Mouse (Mus musculus) hindbrain, postnatal 0 days (tissue): ENCODE results near the gene Rapgef3. TPM values are rescaled to one million over a fixed set of nuclear protein-coding genes. Genes with fewer than 3 reads are reported as not detected.

ENCODE experiments used
- ATAC-seq: fragments of 200-750 bp; cut with Nextera tagmentation; 2 replicates; pipeline ENCODE4 v1.8.0; 2017; ENCODE audit warnings: mild to moderate bottlenecking, moderate TSS enrichment, moderate library complexity
- DNase-seq: peaks from one replicate; pipeline ENCODE4 v3.0.0-alpha.2; 2015; ENCODE audit warnings: low spot score
- H3K27ac ChIP-seq: fragments of 300-500 bp; sonication (generic); 2 replicates; pipeline ENCODE4 v1.5.1; 2014; ENCODE audit warnings: mild to moderate bottlenecking
- H3K27me3 ChIP-seq: fragments of 300-500 bp; sonication (generic); 2 replicates; pipeline ENCODE4 v1.6.1; 2014; ENCODE audit warnings: low read length, mixed read lengths; ENCODE audit not compliant: insufficient read depth
- H3K36me3 ChIP-seq: fragments of 300-500 bp; sonication (generic); 2 replicates; pipeline ENCODE4 v1.6.1; 2014; ENCODE audit warnings: low read length, mixed read lengths; ENCODE audit not compliant: insufficient read depth
- H3K4me1 ChIP-seq: fragments of 300-500 bp; sonication (generic); 2 replicates; pipeline ENCODE4 v1.6.1; 2014; ENCODE audit warnings: antibody characterized with exemption, low read length, mixed read lengths; ENCODE audit not compliant: insufficient read depth
- H3K4me2 ChIP-seq: fragments of 300-500 bp; sonication (generic); 2 replicates; pipeline ENCODE4 v1.6.1; 2014; ENCODE audit warnings: low read depth, mild to moderate bottlenecking, low read length, moderate library complexity, mixed read lengths
- H3K4me3 ChIP-seq: fragments of 300-500 bp; sonication (generic); 2 replicates; pipeline ENCODE4 v1.5.1; 2014; ENCODE audit warnings: low read length
- H3K9ac ChIP-seq: fragments of 300-500 bp; sonication (generic); replicated peaks from 2 replicates; pipeline ENCODE4 v1.6.1; 2014; ENCODE audit warnings: mild to moderate bottlenecking, low read length, moderate library complexity, mixed read lengths
- H3K9me3 ChIP-seq: fragments of 300-500 bp; sonication (generic); 2 replicates; pipeline ENCODE4 v1.6.1; 2016; ENCODE audit warnings: low read length, mixed read lengths
- CTCF ChIP-seq: IDR thresholded peaks from 2 replicates; pipeline ENCODE4 v1.5.1; 2016; ENCODE audit warnings: antibody characterized with exemption, control low read depth, low read depth
- WGBS: fragments of 180-500 bp; shearing (Covaris S2); extraction: QIAGEN DNeasy Blood & Tissue Kit; methylation state at CpG from one replicate; pipeline ENCODE4 v1.1.7; 2014; 5-methylcytosine and 5-hydroxymethylcytosine counted together
- polyA plus RNA-seq: library from polyadenylated mRNA; unstranded; fragments of >200 nt; fragmentation: Nextera tagmentation; extraction: Ambion mirVana; gene quantifications from 2 replicates; pipeline ENCODE4 v1.2.1, GENCODE M21; 2015
- total RNA-seq: library from RNA; depleted of rRNA; stranded (reverse); fragments of >200 nt; gene quantifications from 2 replicates; pipeline ENCODE4 v1.2.3, GENCODE M21; 2014

The Rapgef3 gene
- total and polyA plus RNA-seq, 2 experiments from 2014 or later = 10.3 to 41.9 TPM

GRCm38 (mm10) chr15:97787799-97788667 is 20.3 kb upstream of the Rapgef3 start:
- Histone ChIP-seq H3K9ac (no peak overlapping the region), H3K27me3 (no peaks in the 10 kb centered on the region), H3K27ac (peak overlapping the region; percentile 17; the same call in 1 of the 2 replicates), H3K36me3 (peaks cover 6% of the 10 kb centered on the region; the same call in 1 of the 2 replicates), H3K4me3 (no peak overlapping the region), H3K4me1 (peaks cover 10% of the 10 kb centered on the region), H3K4me2 (no peak overlapping the region), H3K9me3 (no peaks in the 10 kb centered on the region)
- TF ChIP-seq CTCF = no peak
- DNase-seq (no peak), ATAC-seq (no peak)
- 60% methylated on average over 19 of the region's 19 CpGs for WGBS

DNA sequence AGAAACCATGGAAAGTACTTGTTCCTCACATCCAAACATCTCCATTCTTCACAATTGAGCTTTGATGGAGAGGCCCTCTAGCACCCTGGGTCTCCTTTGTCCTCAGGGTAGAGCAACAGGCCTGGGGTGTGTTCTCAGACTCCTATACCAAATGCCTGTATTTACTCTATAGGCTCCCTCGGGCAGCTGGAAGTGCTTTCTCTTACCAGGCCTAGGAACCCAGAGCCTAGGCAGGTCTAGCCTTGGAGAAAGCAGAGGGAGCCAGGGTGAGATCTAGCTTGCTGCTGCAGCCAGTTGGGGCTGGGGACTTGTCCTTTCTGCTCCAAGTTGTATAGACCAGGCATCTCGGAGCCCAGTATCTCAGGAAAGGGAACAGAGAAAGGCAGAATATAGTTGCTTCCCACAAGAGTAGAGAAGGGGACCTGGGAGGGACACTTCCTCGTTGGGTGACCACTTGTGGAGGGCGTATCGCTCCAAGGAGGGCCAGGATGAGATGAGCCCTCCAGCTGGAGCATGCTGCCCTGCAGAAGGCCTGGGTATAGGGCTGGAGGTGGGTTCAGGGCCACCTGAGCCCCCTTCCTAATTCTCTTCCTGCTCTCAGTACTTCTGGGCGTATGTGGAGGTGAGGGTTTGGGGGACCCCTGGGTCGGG is 19.5 kb upstream of the Rapgef3 start:
- Histone ChIP-seq H3K27me3 (no peaks in the 10 kb centered on the region), H3K4me2 (no peak overlapping the region), H3K27ac (0 out of 2 replicates have a peak overlapping the region, but pooled peaks have one; percentile 1), H3K4me1 (peaks cover 10% of the 10 kb centered on the region), H3K36me3 (peaks cover 6% of the 10 kb centered on the region; the same call in 1 of the 2 replicates), H3K9ac (no peak overlapping the region), H3K4me3 (no peak overlapping the region), H3K9me3 (no peaks in the 10 kb centered on the region)
- TF ChIP-seq CTCF = no peak
- 76% methylated on average over 7 of the region's 7 CpGs for WGBS
- DNase-seq (no peak), ATAC-seq (no peak)

DNA sequence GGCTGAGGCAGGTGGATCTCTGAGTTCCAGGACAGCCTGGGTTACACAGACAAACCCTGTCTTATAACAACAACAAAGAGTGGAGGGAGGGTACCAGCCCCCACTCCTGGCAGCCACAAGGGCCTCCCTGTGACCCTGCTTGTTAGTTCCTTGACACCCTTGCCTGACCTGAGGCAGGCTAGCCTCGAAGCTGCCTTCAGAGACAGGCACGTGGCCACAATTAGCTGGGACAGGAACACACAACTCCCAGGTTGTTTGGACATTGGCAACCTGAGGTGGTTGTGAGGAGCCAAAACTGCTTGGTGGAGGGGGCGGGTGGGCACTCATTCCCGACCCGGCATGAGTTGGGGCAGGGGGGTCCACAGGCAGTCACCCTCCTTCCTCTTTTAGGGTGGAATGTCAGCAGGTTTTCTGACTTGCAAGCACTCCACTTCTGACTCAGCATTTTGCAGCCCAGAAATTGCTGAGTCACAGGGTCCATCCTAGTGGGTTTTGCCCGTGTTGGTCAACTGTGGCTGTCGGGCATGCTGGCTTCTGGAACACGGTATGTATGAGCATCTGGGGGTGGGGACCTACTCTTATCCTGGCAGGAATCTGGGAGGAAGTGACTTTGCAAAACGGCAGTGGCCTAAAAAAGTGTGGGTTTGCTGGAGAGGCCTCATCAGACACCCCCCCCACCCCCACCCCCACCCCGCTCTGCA is 18.8 kb upstream of the Rapgef3 start:
- ATAC-seq (no peak), DNase-seq (peak; percentile 28)
- Histone ChIP-seq H3K4me3 (no peak overlapping the region), H3K9me3 (no peaks in the 10 kb centered on the region), H3K27ac (no peak overlapping the region), H3K9ac (no peak overlapping the region), H3K27me3 (no peaks in the 10 kb centered on the region), H3K36me3 (peaks cover 4% of the 10 kb centered on the region; the same call in 1 of the 2 replicates), H3K4me1 (peaks cover 10% of the 10 kb centered on the region), H3K4me2 (no peak overlapping the region)
- TF ChIP-seq CTCF = no peak
- WGBS = 74% methylated on average over 10 of the region's 10 CpGs

- ATAC-seq = no peak
These were observed 18.1 kb upstream of the Rapgef3 start for GRCm38 (mm10) chr15:97785731-97786411.

GRCm38 (mm10) chr15:97784561-97785161 is 16.9 kb upstream of the Rapgef3 start:
- DNase-seq (peak; percentile 31), ATAC-seq (peak; percentile 69)
- Histone ChIP-seq H3K9ac (peak overlapping the region; percentile 94), H3K4me1 (peaks cover 18% of the 10 kb centered on the region), H3K36me3 (no peaks in the 10 kb centered on the region), H3K4me2 (peak overlapping the region; percentile 74), H3K27ac (peak overlapping the region; percentile 78), H3K4me3 (peak overlapping the region; percentile 83), H3K27me3 (no peaks in the 10 kb centered on the region), H3K9me3 (no peaks in the 10 kb centered on the region)
- WGBS = 2% methylated on average over 44 of the region's 45 CpGs
- no peak; the same call in 1 of the 2 replicates for TF ChIP-seq CTCF

More at GRCm38 (mm10) chr15:97785731-97786411, 18.1 kb upstream of the Rapgef3 start:
- TF ChIP-seq CTCF = no peak; the same call in 1 of the 2 replicates
- Histone ChIP-seq H3K4me1 (peaks cover 10% of the 10 kb centered on the region), H3K27ac (no peak overlapping the region), H3K9ac (no peak overlapping the region), H3K9me3 (no peaks in the 10 kb centered on the region), H3K4me3 (no peak overlapping the region), H3K4me2 (0 out of 2 replicates have a peak overlapping the region, but pooled peaks have one; percentile 3), H3K27me3 (no peaks in the 10 kb centered on the region), H3K36me3 (no peaks in the 10 kb centered on the region)
- 74% methylated on average over 9 of the region's 9 CpGs for WGBS
- no peak for DNase-seq
